Mouse (Mus musculus) forebrain, postnatal 0 days (tissue): ENCODE results near the gene Hist1h3h. TPM values are rescaled to one million over a fixed set of nuclear protein-coding genes. Genes with fewer than 3 reads are reported as not detected.
"Not testable (repeated sequence)": the region's sequence is repeated elsewhere in the genome, so short reads cannot be mapped to it uniquely, and the experiment has no call there.

ENCODE experiments used
- ATAC-seq: fragments of 200-750 bp; cut with Nextera tagmentation; 2 replicates; pipeline ENCODE4 v1.8.0; 2017; ENCODE audit warnings: mild to moderate bottlenecking, moderate library complexity
- DNase-seq: peaks from one replicate; pipeline ENCODE4 v3.0.0-alpha.2; 2015
- H3K27ac ChIP-seq: fragments of 300-500 bp; sonication (generic); 2 replicates; pipeline ENCODE4 v1.5.1; 2014; ENCODE audit warnings: low read depth, mild to moderate bottlenecking, antibody characterized with exemption, low read length, moderate library complexity, mixed read lengths
- H3K27me3 ChIP-seq: fragments of 300-500 bp; sonication (generic); 2 replicates; pipeline ENCODE4 v1.6.1; 2014; ENCODE audit warnings: mild to moderate bottlenecking, low read length, mixed read lengths; ENCODE audit not compliant: insufficient read depth
- H3K36me3 ChIP-seq: fragments of 300-500 bp; sonication (generic); 2 replicates; pipeline ENCODE4 v1.6.1; 2014; ENCODE audit warnings: mild to moderate bottlenecking, moderate library complexity; ENCODE audit not compliant: insufficient read depth
- H3K4me1 ChIP-seq: fragments of 300-500 bp; sonication (generic); 2 replicates; pipeline ENCODE4 v1.6.1; 2014; ENCODE audit warnings: antibody characterized with exemption; ENCODE audit not compliant: insufficient read depth
- H3K4me2 ChIP-seq: fragments of 300-500 bp; sonication (generic); 2 replicates; pipeline ENCODE4 v1.6.1; 2014; ENCODE audit warnings: low read depth, mild to moderate bottlenecking, moderate library complexity
- H3K4me3 ChIP-seq: fragments of 300-500 bp; sonication (generic); 2 replicates; pipeline ENCODE4 v1.5.1; 2014; ENCODE audit warnings: low read depth, low read length, mixed read lengths
- H3K9ac ChIP-seq: fragments of 300-500 bp; sonication (generic); 2 replicates; pipeline ENCODE4 v1.6.1; 2014; ENCODE audit warnings: mild to moderate bottlenecking
- H3K9me3 ChIP-seq: fragments of 300-500 bp; sonication (generic); 2 replicates; pipeline ENCODE4 v1.6.1; 2016; ENCODE audit warnings: low read length
- CTCF ChIP-seq: sonication (generic); IDR thresholded peaks from 2 replicates; pipeline ENCODE4 v1.5.1; 2016; ENCODE audit warnings: antibody characterized with exemption, control low read depth, low read depth
- WGBS: fragments of 180-500 bp; shearing (Covaris S2); extraction: QIAGEN DNeasy Blood & Tissue Kit; methylation state at CpG from one replicate; pipeline ENCODE4 v1.1.7; 2014; 5-methylcytosine and 5-hydroxymethylcytosine counted together
- polyA plus RNA-seq: library from polyadenylated mRNA; unstranded; fragments of >200 nt; fragmentation: Nextera tagmentation; extraction: Ambion mirVana; gene quantifications from 2 replicates; pipeline ENCODE4 v1.2.1, GENCODE M21; 2015
- total RNA-seq: library from RNA; depleted of rRNA; stranded (reverse); fragments of >200 nt; gene quantifications from 2 replicates; pipeline ENCODE4 v1.2.3, GENCODE M21; 2014

The Hist1h3h gene
- total and polyA plus RNA-seq, 2 experiments from 2014 or later = 1.3 to 277 TPM

GRCm38 (mm10) chr13:21722373-21722925 is 5.0 kb downstream of the Hist1h3h start:
- Histone ChIP-seq H3K27me3 (no peaks in the 10 kb centered on the region), H3K4me3 (peak overlapping the region; percentile 38), H3K27ac (peak overlapping the region; percentile 70; the same call in 1 of the 2 replicates), H3K4me1 (peaks cover 15% of the 10 kb centered on the region), H3K9ac (peak overlapping the region; percentile 50), H3K9me3 (no peaks in the 10 kb centered on the region), H3K4me2 (peak overlapping the region; percentile 63), H3K36me3 (no peaks in the 10 kb centered on the region)
- DNase-seq = peak; percentile 49
- no peak for TF ChIP-seq CTCF
- 3% methylated on average over 11 of the region's 11 CpGs for WGBS
- ATAC-seq = peak; percentile 37

DNA sequence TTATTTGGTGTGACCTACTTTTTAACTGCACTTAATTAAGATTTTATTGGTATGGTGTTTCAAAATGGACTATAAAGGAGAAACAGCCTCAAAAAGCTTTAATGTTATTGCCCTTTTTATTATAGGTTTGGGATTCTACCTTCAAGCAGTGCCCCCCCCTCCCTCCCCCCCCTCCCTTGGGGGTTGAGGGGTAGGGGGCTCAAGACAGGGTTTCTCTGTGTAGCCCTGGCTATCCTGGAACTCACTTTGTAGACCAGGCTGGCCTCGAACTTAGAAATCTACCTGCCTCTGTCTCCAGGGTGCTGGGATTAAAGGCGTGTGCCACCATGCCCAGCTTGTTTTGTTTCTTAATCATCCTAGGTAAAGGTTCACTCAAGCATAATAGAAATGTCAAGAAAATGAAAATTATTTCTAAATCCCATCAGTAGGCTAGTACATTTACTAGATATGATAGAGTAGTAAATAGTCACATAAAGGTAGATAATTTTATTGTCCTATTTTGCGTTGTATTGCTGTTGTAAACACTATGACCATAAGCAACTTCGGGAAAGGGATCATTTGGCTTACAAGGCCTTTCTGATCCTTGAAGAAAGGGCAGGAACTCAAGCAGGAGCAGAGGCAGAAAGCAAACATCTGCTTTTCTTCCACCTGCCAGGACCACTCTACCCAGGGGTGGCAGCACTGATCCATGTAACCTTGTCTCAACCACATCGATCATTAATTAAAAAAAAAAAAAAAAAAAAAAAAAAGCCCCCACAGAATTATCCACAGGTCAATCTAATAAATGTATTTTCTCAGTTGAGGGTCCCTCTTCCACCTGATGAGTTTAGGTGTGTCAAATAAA is 5.8 kb downstream of the Hist1h3h start:
- Histone ChIP-seq H3K4me3 (no peak overlapping the region), H3K27ac (no peak overlapping the region), H3K9ac (no peak overlapping the region), H3K36me3 (no peaks in the 10 kb centered on the region), H3K27me3 (no peaks in the 10 kb centered on the region), H3K4me1 (peaks cover 11% of the 10 kb centered on the region), H3K9me3 (no peaks in the 10 kb centered on the region), H3K4me2 (peak overlapping the region; percentile 63; the same call in 1 of the 2 replicates)
- ATAC-seq = no peak
- WGBS = 22% methylated on average over 5 of the region's 5 CpGs
- TF ChIP-seq CTCF = no peak
- DNase-seq = no peak

- DNase-seq (peak; percentile 11), ATAC-seq (peak; percentile 55)
- Histone ChIP-seq H3K36me3 (no peaks in the 10 kb centered on the region), H3K27ac (no peak overlapping the region), H3K27me3 (no peaks in the 10 kb centered on the region), H3K4me2 (no peak overlapping the region), H3K4me3 (no peak overlapping the region), H3K9me3 (no peaks in the 10 kb centered on the region), H3K9ac (no peak overlapping the region), H3K4me1 (no peaks in the 10 kb centered on the region)
- 29% methylated on average over 11 of the region's 11 CpGs for WGBS
- TF ChIP-seq CTCF = no peak
These were observed 10.6 kb downstream of the Hist1h3h start for GRCm38 (mm10) chr13:21727948-21728572.

DNA sequence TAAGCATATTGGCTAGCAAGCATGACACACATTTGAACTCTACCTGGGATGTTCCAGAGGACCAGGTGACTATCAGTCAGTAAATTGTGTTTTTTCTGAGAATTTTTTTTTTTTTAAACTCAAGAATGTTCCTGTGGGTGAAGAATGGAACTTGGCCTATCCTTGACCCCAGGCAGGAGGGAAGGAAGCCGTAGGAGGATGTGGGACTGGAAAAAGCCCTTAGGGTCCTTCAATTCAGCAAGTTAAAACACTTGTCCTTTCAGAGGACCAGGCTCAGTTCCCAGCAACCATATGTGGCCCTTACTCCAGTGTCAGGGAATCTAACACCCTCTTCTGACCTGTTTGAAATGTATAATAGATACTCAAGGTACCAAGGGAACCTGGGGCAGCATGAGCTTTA is 12.1 kb downstream of the Hist1h3h start:
- TF ChIP-seq CTCF = no peak
- H3K4me2 ChIP-seq = no peak overlapping the region
- 80% methylated on average over 1 of the region's 1 CpGs for WGBS
- no peaks in the 10 kb centered on the region for H3K27me3 ChIP-seq
- H3K4me1 ChIP-seq = no peaks in the 10 kb centered on the region
- H3K9me3 ChIP-seq = no peaks in the 10 kb centered on the region
- no peak overlapping the region for H3K9ac ChIP-seq
- H3K36me3 ChIP-seq = no peaks in the 10 kb centered on the region
- DNase-seq (no peak), ATAC-seq (no peak)
- H3K27ac ChIP-seq = no peak overlapping the region
- no peak overlapping the region for H3K4me3 ChIP-seq

GRCm38 (mm10) chr13:21733466-21733865 is 16.0 kb downstream of the Hist1h3h start:
- TF ChIP-seq CTCF = peak; percentile 43
- Histone ChIP-seq H3K4me2 (0 out of 2 replicates have a peak overlapping the region, but pooled peaks have one; percentile 69), H3K4me3 (no peak overlapping the region), H3K4me1 (peaks cover 4% of the 10 kb centered on the region; the same call in 1 of the 2 replicates), H3K9ac (peak overlapping the region; percentile 64; the same call in 1 of the 2 replicates), H3K27ac (peak overlapping the region; percentile 94), H3K9me3 (no peaks in the 10 kb centered on the region), H3K36me3 (no peaks in the 10 kb centered on the region), H3K27me3 (no peaks in the 10 kb centered on the region)
- DNase-seq (no peak), ATAC-seq (peak; percentile 5; the same call in 1 of the 2 replicates)
- 73% methylated on average over 5 of the region's 5 CpGs for WGBS

DNA sequence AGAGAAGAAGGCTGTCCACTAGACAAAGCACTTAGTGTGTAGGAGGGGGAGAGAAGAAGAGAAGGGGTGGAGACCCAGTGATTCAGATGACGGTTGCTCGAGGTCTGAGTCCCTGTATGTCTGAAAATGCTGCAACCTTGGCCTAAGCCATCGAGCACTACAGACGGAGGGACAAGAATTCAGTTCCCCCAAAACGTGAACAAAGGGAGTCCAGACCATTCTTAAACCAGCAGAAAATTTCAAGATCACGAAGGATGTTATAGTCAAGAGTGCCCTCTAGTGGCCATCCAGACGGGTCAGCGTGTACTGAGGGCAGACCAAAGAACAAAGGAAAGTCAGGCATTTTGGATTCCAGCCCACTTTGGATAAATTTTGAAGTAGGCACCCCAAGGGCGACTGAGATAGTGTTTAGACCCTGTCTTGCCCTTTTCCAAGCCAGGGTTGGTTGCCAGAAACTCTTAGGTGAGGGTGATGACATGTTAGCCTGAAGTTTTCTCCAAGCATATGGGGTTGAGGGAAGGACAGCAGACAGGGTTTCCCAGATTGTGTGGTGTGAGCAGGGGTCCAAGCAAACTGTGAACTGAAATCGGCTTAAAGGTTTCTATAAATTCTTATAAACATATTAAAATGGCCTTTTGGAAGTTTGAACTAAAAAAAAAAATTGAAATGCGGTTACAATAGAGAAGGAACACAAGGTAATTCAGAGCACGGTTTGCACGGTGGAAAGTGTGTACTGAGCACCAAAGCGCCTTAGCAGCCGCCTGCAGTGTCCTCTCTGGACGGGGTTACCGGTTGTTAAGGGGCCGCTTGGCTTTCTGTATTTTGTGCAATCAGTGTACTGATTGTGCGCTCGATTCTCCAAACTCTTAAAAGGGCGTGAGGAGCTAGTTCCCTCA is 16.8 kb downstream of the Hist1h3h start:
- TF ChIP-seq CTCF = peak; percentile 88
- H3K4me3 ChIP-seq = peak overlapping the region; percentile 49
- ATAC-seq = peak; percentile 81
- no peaks in the 10 kb centered on the region for H3K9me3 ChIP-seq
- H3K27me3 ChIP-seq = no peaks in the 10 kb centered on the region
- WGBS = under 1% methylated on average over 21 of the region's 21 CpGs
- H3K4me1 ChIP-seq = peaks cover 4% of the 10 kb centered on the region; the same call in 1 of the 2 replicates
- H3K9ac ChIP-seq = peak overlapping the region; percentile 64
- H3K36me3 ChIP-seq = no peaks in the 10 kb centered on the region
- peak overlapping the region; percentile 94 for H3K27ac ChIP-seq
- H3K4me2 ChIP-seq = peak overlapping the region; percentile 69
- DNase-seq = peak; percentile 93

DNA sequence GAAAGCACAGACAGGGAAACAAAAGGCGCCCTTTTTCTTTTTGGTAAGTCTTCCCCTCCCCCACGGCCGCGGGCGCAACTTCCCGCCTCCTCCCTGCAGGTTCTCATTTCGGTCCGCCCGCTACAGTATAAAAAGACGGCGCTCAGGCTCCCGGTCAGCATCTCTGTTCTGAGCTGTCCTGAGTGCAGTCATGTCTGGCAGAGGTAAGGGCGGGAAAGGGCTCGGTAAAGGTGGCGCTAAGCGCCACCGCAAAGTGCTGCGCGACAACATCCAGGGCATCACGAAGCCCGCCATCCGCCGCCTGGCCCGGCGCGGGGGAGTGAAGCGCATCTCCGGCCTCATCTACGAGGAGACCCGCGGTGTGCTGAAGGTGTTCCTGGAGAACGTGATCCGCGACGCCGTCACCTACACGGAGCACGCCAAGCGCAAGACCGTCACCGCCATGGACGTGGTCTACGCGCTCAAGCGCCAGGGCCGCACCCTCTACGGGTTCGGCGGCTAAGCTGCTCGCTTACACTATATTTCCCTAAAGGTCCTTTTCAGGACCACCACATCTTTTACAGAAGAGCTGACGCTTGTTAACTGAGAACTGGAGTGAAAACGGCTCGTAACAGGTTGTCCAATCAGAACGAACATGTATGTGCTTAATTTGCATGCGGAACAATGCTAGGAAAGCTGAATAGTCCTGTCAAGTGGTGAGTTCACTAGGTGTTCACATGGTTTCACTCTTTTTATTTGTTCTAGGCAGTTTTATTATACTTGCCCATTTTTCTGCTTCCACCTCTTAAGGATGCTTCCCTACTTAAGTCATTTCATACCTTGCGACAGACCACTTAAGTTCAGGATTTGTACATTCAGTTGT is 17.7 kb downstream of the Hist1h3h start, which contains the start of gene Hist1h4j:
Gene Hist1h4j (plus strand): TSS at position 159 of the 862 bp plus-strand sequence.
- not testable (repeated sequence) for H3K9me3 ChIP-seq, H3K36me3 ChIP-seq, H3K27me3 ChIP-seq, H3K4me1 ChIP-seq
- H3K4me2 ChIP-seq = peak within 1 kb of the TSS; percentile 69
- peak; percentile 94 for DNase-seq
- peak within 1 kb of the TSS; percentile 64 for H3K9ac ChIP-seq
- ATAC-seq = peak; percentile 87
- WGBS = under 1% methylated on average over 41 of the region's 56 CpGs
- peak within 1 kb of the TSS; percentile 94 for H3K27ac ChIP-seq
- H3K4me3 ChIP-seq = peak within 1 kb of the TSS; percentile 49
